Mouse (Mus musculus) forebrain, embryonic 15.5 days (tissue): ENCODE measurements around the gene Tfap2e. TPM values are rescaled to one million over a fixed set of nuclear protein-coding genes. Genes with fewer than 3 reads are reported as not detected.

Experiments
- ATAC-seq: fragments of 200-750 bp; cut with Nextera tagmentation; replicated peaks from 2 replicates; pipeline ENCODE4 v1.8.0; 2017; ENCODE audit warnings: mild to moderate bottlenecking, moderate TSS enrichment, moderate library complexity
- H3K27ac ChIP-seq: fragments of 300-500 bp; sonication (generic); replicated peaks from 2 replicates; pipeline ENCODE4 v1.5.1; 2015; ENCODE audit warnings: mild to moderate bottlenecking, inconsistent platforms
- H3K27me3 ChIP-seq: fragments of 300-500 bp; sonication (generic); 2 replicates; pipeline ENCODE4 v1.6.1; 2015; ENCODE audit warnings: inconsistent platforms
- H3K36me3 ChIP-seq: fragments of 300-500 bp; sonication (generic); 2 replicates; pipeline ENCODE4 v1.6.1; 2015; ENCODE audit warnings: mild to moderate bottlenecking, inconsistent platforms
- H3K4me1 ChIP-seq: fragments of 300-500 bp; sonication (generic); 2 replicates; pipeline ENCODE4 v1.6.1; 2015; ENCODE audit warnings: inconsistent platforms
- H3K4me2 ChIP-seq: fragments of 300-500 bp; sonication (generic); replicated peaks from 2 replicates; pipeline ENCODE4 v1.6.1; 2015; ENCODE audit warnings: mild to moderate bottlenecking, inconsistent platforms
- H3K4me3 ChIP-seq: fragments of 300-500 bp; sonication (generic); 2 replicates; pipeline ENCODE4 v1.5.1; 2015; ENCODE audit warnings: mild to moderate bottlenecking, inconsistent platforms
- H3K9ac ChIP-seq: fragments of 300-500 bp; sonication (generic); replicated peaks from 2 replicates; pipeline ENCODE4 v1.6.1; 2015; ENCODE audit warnings: mild to moderate bottlenecking, inconsistent platforms
- H3K9me3 ChIP-seq: fragments of 300-500 bp; sonication (generic); 2 replicates; pipeline ENCODE4 v1.6.1; 2016; ENCODE audit warnings: inconsistent platforms
- WGBS: fragments of 180-500 bp; shearing (Covaris S2); methylation state at CpG from one replicate; pipeline ENCODE4 v1.1.7; 2015; ENCODE audit warnings: mixed read lengths; 5-methylcytosine and 5-hydroxymethylcytosine counted together
- polyA plus RNA-seq: library from polyadenylated mRNA; unstranded; fragments of >200 nt; fragmentation: Nextera tagmentation; extraction: Ambion mirVana; gene quantifications from 2 replicates; pipeline ENCODE4 v1.2.1, GENCODE M21; 2015

The Tfap2e gene
- polyA plus RNA-seq: 0.78 and 1.0 TPM in 2 replicates

- Histone ChIP-seq H3K9ac (no peak within 1 kb of the TSS), H3K4me3 (peak within 1 kb of the TSS; percentile 29)
These were observed at the start of gene Tfap2e for GRCm38 (mm10) chr4:126736001-126736414. Gene Tfap2e, minus strand, starts transcription at chr4:126736240.

GRCm38 (mm10) chr4:126782996-126783395 is 47.0 kb upstream of the Tfap2e start:
- H3K36me3 ChIP-seq: no peaks in the 10 kb centered on the region
- no peaks in the 10 kb centered on the region for H3K27me3 ChIP-seq
- peaks cover 53% of the 10 kb centered on the region for H3K4me1 ChIP-seq
- 52% methylated on average over 8 of the region's 8 CpGs for WGBS
- H3K9ac ChIP-seq: no peak overlapping the region
- H3K4me2 ChIP-seq: no peak overlapping the region
- no peaks in the 10 kb centered on the region for H3K9me3 ChIP-seq
- ATAC-seq: no peak
- H3K27ac ChIP-seq: peak overlapping the region; percentile 50
- H3K4me3 ChIP-seq: no peak overlapping the region

More at GRCm38 (mm10) chr4:126736001-126736414, at the start of gene Tfap2e:
- no peak within 1 kb of the TSS for H3K27ac ChIP-seq
- no peaks in the 10 kb centered on the region for H3K36me3 ChIP-seq
- H3K4me2 ChIP-seq: peak within 1 kb of the TSS; percentile 42
- peaks cover 18% of the 10 kb centered on the region for H3K4me1 ChIP-seq
- WGBS: 1% methylated on average over 32 of the region's 32 CpGs
- ATAC-seq: 0 out of 2 replicates have a peak, but pooled peaks have one; percentile 61
- H3K27me3 ChIP-seq: peaks cover 85% of the 10 kb centered on the region
- H3K9me3 ChIP-seq: no peaks in the 10 kb centered on the region

GRCm38 (mm10) chr4:126782512-126782911 is 46.5 kb upstream of the Tfap2e start:
- 65% methylated on average over 8 of the region's 8 CpGs for WGBS
- H3K27ac ChIP-seq: peak overlapping the region; percentile 50

GRCm38 (mm10) chr4:126781871-126782270 is 45.8 kb upstream of the Tfap2e start:
- Histone ChIP-seq H3K4me1 (peaks cover 57% of the 10 kb centered on the region), H3K36me3 (no peaks in the 10 kb centered on the region), H3K4me3 (no peak overlapping the region), H3K27ac (peak overlapping the region; percentile 50), H3K4me2 (no peak overlapping the region), H3K27me3 (no peaks in the 10 kb centered on the region), H3K9ac (no peak overlapping the region), H3K9me3 (no peaks in the 10 kb centered on the region)
- 14% methylated on average over 3 of the region's 3 CpGs for WGBS
- ATAC-seq: no peak; the same call in 1 of the 2 replicates

More at GRCm38 (mm10) chr4:126782512-126782911, 46.5 kb upstream of the Tfap2e start:
- ATAC-seq: no peak
- Histone ChIP-seq H3K9ac (no peak overlapping the region), H3K9me3 (no peaks in the 10 kb centered on the region), H3K36me3 (no peaks in the 10 kb centered on the region), H3K4me3 (no peak overlapping the region), H3K4me2 (no peak overlapping the region), H3K27me3 (no peaks in the 10 kb centered on the region), H3K4me1 (peaks cover 53% of the 10 kb centered on the region)

GRCm38 (mm10) chr4:126779826-126780775 is 44.1 kb upstream of the Tfap2e start:
- no peaks in the 10 kb centered on the region for H3K27me3 ChIP-seq
- H3K27ac ChIP-seq: peak overlapping the region; percentile 82
- no peaks in the 10 kb centered on the region for H3K36me3 ChIP-seq
- ATAC-seq: no peak
- 0 out of 2 replicates have a peak overlapping the region, but pooled peaks have one; percentile 20 for H3K9ac ChIP-seq
- H3K9me3 ChIP-seq: no peaks in the 10 kb centered on the region
- no peak overlapping the region for H3K4me3 ChIP-seq
- H3K4me1 ChIP-seq: peaks cover 57% of the 10 kb centered on the region
- 12% methylated on average over 12 of the region's 12 CpGs for WGBS
- peak overlapping the region; percentile 24 for H3K4me2 ChIP-seq

- Histone ChIP-seq H3K27me3 (no peaks in the 10 kb centered on the region), H3K36me3 (no peaks in the 10 kb centered on the region), H3K9me3 (no peaks in the 10 kb centered on the region), H3K4me2 (peak overlapping the region; percentile 24; the same call in 1 of the 2 replicates), H3K9ac (0 out of 2 replicates have a peak overlapping the region, but pooled peaks have one; percentile 11), H3K4me3 (no peak overlapping the region), H3K4me1 (peaks cover 57% of the 10 kb centered on the region), H3K27ac (peak overlapping the region; percentile 82)
- WGBS: 7% methylated on average over 8 of the region's 8 CpGs
- peak; percentile 71 for ATAC-seq
These were observed 43.1 kb upstream of the Tfap2e start for GRCm38 (mm10) chr4:126779148-126779581.

GRCm38 (mm10) chr4:126775182-126775581 is 39.1 kb upstream of the Tfap2e start:
- no peak overlapping the region for H3K4me3 ChIP-seq
- 68% methylated on average over 1 of the region's 1 CpGs for WGBS
- no peaks in the 10 kb centered on the region for H3K9me3 ChIP-seq
- ATAC-seq: no peak
- no peak overlapping the region for H3K4me2 ChIP-seq
- H3K27me3 ChIP-seq: no peaks in the 10 kb centered on the region
- peaks cover 22% of the 10 kb centered on the region for H3K4me1 ChIP-seq
- no peaks in the 10 kb centered on the region for H3K36me3 ChIP-seq
- no peak overlapping the region for H3K27ac ChIP-seq
- no peak overlapping the region for H3K9ac ChIP-seq

- no peaks in the 10 kb centered on the region for H3K9me3 ChIP-seq
- H3K4me2 ChIP-seq: no peak overlapping the region
- H3K27me3 ChIP-seq: no peaks in the 10 kb centered on the region
- H3K27ac ChIP-seq: no peak overlapping the region
- no peak overlapping the region for H3K4me3 ChIP-seq
- peaks cover 9% of the 10 kb centered on the region for H3K4me1 ChIP-seq
- no peak for ATAC-seq
- 94% methylated on average over 6 of the region's 6 CpGs for WGBS
- no peak overlapping the region for H3K9ac ChIP-seq
- 0 out of 2 replicates have a peak, but pooled peaks cover 2% of the 10 kb centered on the region for H3K36me3 ChIP-seq
These were observed 37.8 kb upstream of the Tfap2e start for GRCm38 (mm10) chr4:126773871-126774270.

GRCm38 (mm10) chr4:126770831-126771230 is 34.8 kb upstream of the Tfap2e start:
- 91% methylated on average over 4 of the region's 4 CpGs for WGBS
- H3K27me3 ChIP-seq: no peaks in the 10 kb centered on the region
- H3K4me2 ChIP-seq: no peak overlapping the region
- no peaks in the 10 kb centered on the region for H3K4me1 ChIP-seq
- no peaks in the 10 kb centered on the region for H3K9me3 ChIP-seq
- H3K27ac ChIP-seq: no peak overlapping the region
- no peak overlapping the region for H3K4me3 ChIP-seq
- no peak overlapping the region for H3K9ac ChIP-seq
- 0 out of 2 replicates have a peak, but pooled peaks cover 2% of the 10 kb centered on the region for H3K36me3 ChIP-seq
- no peak for ATAC-seq

GRCm38 (mm10) chr4:126769800-126770563 is 33.9 kb upstream of the Tfap2e start:
- Histone ChIP-seq H3K9ac (no peak overlapping the region), H3K36me3 (0 out of 2 replicates have a peak, but pooled peaks cover 2% of the 10 kb centered on the region), H3K4me1 (no peaks in the 10 kb centered on the region), H3K27ac (no peak overlapping the region), H3K9me3 (no peaks in the 10 kb centered on the region), H3K4me2 (no peak overlapping the region), H3K4me3 (no peak overlapping the region), H3K27me3 (no peaks in the 10 kb centered on the region)
- ATAC-seq: no peak
- WGBS: 88% methylated on average over 9 of the region's 9 CpGs

- Histone ChIP-seq H3K9ac (no peak overlapping the region), H3K27ac (no peak overlapping the region), H3K4me3 (no peak overlapping the region), H3K4me2 (no peak overlapping the region), H3K9me3 (no peaks in the 10 kb centered on the region), H3K36me3 (peaks cover 21% of the 10 kb centered on the region), H3K4me1 (no peaks in the 10 kb centered on the region), H3K27me3 (no peaks in the 10 kb centered on the region)
- ATAC-seq: no peak
- WGBS: 88% methylated on average over 2 of the region's 2 CpGs
These were observed 27.4 kb upstream of the Tfap2e start for GRCm38 (mm10) chr4:126763483-126763882.
